Mouse (Mus musculus) CH12.LX (cell line): ENCODE results near the gene Elovl5. TPM values are rescaled to one million over a fixed set of nuclear protein-coding genes. Genes with fewer than 3 reads are reported as not detected.

Experiments used
- DNase-seq: peaks from one replicate; pipeline ENCODE4 v3.0.0-alpha.2; 2013; ENCODE audit errors: extremely low read depth
- H3K27ac ChIP-seq: 2 replicates; pipeline ENCODE4 v1.5.1; 2012; ENCODE audit warnings: low read depth, mild to moderate bottlenecking, control low read depth, moderate library complexity; ENCODE audit not compliant: insufficient read depth
- H3K27me3 ChIP-seq: replicated peaks from 2 replicates; pipeline ENCODE3; 2012; ENCODE audit warnings: inconsistent platforms
- H3K36me3 ChIP-seq, 2 experiments: replicated peaks in 1 of 2; 2 replicates each; pipeline versions ENCODE3 to v1.6.1; 2012; ENCODE audit warnings: inconsistent platforms in 1 of 2, low read length in 1 of 2, mild to moderate bottlenecking in 1 of 2, mixed read lengths in 1 of 2, moderate library complexity in 1 of 2; ENCODE audit not compliant: control insufficient read depth in 1 of 2, insufficient read depth in 1 of 2
- H3K4me1 ChIP-seq, 2 experiments: 2 replicates each; pipeline ENCODE4 v1.6.1; 2012; ENCODE audit warnings: inconsistent platforms in 1 of 2, moderate library complexity in 1 of 2; ENCODE audit not compliant: insufficient read depth in 2 of 2, control insufficient read depth in 1 of 2
- H3K4me2 ChIP-seq: 2 replicates; pipeline ENCODE4 v1.6.1; 2012; ENCODE audit warnings: low read depth, mild to moderate bottlenecking, control low read depth; ENCODE audit not compliant: poor library complexity, insufficient read depth, severe bottlenecking
- H3K4me3 ChIP-seq, 3 experiments: fragments of 150-350 bp in 1 of 3; sonication (generic) in 1 of 3; replicated peaks in 1 of 3; 2 replicates each; pipeline versions ENCODE3 to v1.5.1; 2011 to 2012; ENCODE audit warnings: low read depth in 2 of 3, low read length in 2 of 3, mild to moderate bottlenecking in 2 of 3, moderate library complexity in 2 of 3, control low read depth in 1 of 3, improper control_type of control experiment in 1 of 3, inconsistent platforms in 1 of 3, mixed read lengths in 1 of 3; ENCODE audit not compliant: poor library complexity in 1 of 3
- H3K79me2 ChIP-seq: replicated peaks from 2 replicates; pipeline ENCODE4 v1.6.1; 2012; ENCODE audit warnings: mild to moderate bottlenecking, moderate library complexity; ENCODE audit not compliant: control insufficient read depth, poor library complexity, insufficient read depth, severe bottlenecking; ENCODE audit errors: extremely low read depth
- H3K9ac ChIP-seq: 2 replicates; pipeline ENCODE4 v1.6.1; 2012; ENCODE audit warnings: low read depth, mild to moderate bottlenecking, control low read depth, moderate library complexity; ENCODE audit not compliant: insufficient read depth
- H3K9me3 ChIP-seq: replicated peaks from 2 replicates; pipeline ENCODE3; 2012; ENCODE audit warnings: low read length, inconsistent platforms, mixed read lengths
- CHD1 ChIP-seq: IDR thresholded peaks from 2 replicates; pipeline ENCODE4 v1.6.1; 2012; ENCODE audit warnings: low read depth, low read length, improper control_type of control experiment, inconsistent platforms
- CTCF ChIP-seq, 2 experiments: IDR thresholded peaks in 1 of 2; conservative IDR thresholded peaks in 1 of 2; 2 replicates each; pipeline ENCODE4 v1.5.1; 2011 to 2012; ENCODE audit warnings: low read depth in 2 of 2, low read length in 2 of 2, improper control_type of control experiment in 1 of 2, inconsistent platforms in 1 of 2, mild to moderate bottlenecking in 1 of 2, moderate library complexity in 1 of 2
- E2F4 ChIP-seq: IDR thresholded peaks from 2 replicates; pipeline ENCODE4 v1.6.1; 2011; ENCODE audit warnings: low read depth, low read length, improper control_type of control experiment; ENCODE audit not compliant: insufficient replicate concordance
- ETS1 ChIP-seq: conservative IDR thresholded peaks from 2 replicates; pipeline ENCODE4 v1.6.1; 2012; ENCODE audit warnings: low read depth, mild to moderate bottlenecking, inconsistent platforms, low read length, improper control_type of control experiment, moderate library complexity
- HCFC1 ChIP-seq: IDR thresholded peaks from 2 replicates; pipeline ENCODE4 v1.6.1; 2012; ENCODE audit warnings: low read depth, mild to moderate bottlenecking, inconsistent platforms, low read length, improper control_type of control experiment
- IRF4 ChIP-seq: IDR thresholded peaks from 2 replicates; pipeline ENCODE4 v1.6.1; 2014; ENCODE audit warnings: low read depth, mild to moderate bottlenecking, inconsistent platforms, low read length, improper control_type of control experiment
- JUN ChIP-seq: IDR thresholded peaks from 2 replicates; pipeline ENCODE4 v1.6.1; 2011; ENCODE audit warnings: low read depth, mild to moderate bottlenecking, low read length, improper control_type of control experiment, moderate library complexity; ENCODE audit not compliant: insufficient read depth
- MXI1 ChIP-seq: IDR thresholded peaks from 2 replicates; pipeline ENCODE4 v1.6.1; 2011; ENCODE audit warnings: mild to moderate bottlenecking, low read depth, low read length, improper control_type of control experiment
- PAX5 ChIP-seq: IDR thresholded peaks from 2 replicates; pipeline ENCODE4 v1.6.1; 2012; ENCODE audit warnings: low read length, inconsistent platforms, mixed read lengths
- POLR2A ChIP-seq: IDR thresholded peaks from 2 replicates; pipeline ENCODE4 v1.6.1; 2011; ENCODE audit warnings: low read depth, mild to moderate bottlenecking, improper control_type of control experiment, low read length
- RAD21 ChIP-seq: IDR thresholded peaks from 2 replicates; pipeline ENCODE4 v1.6.1; 2011; ENCODE audit warnings: low read depth, mild to moderate bottlenecking, low read length, improper control_type of control experiment, moderate library complexity
- RCOR1 ChIP-seq: conservative IDR thresholded peaks from 2 replicates; pipeline ENCODE4 v1.6.1; 2012; ENCODE audit warnings: low read depth, mild to moderate bottlenecking, inconsistent platforms, low read length, improper control_type of control experiment
- TCF12 ChIP-seq: IDR thresholded peaks from 2 replicates; pipeline ENCODE4 v1.6.1; 2014; ENCODE audit warnings: low read depth, mild to moderate bottlenecking, inconsistent platforms, low read length, improper control_type of control experiment
- USF2 ChIP-seq: conservative IDR thresholded peaks from 2 replicates; pipeline ENCODE4 v1.6.1; 2011; ENCODE audit warnings: low read depth, low read length, improper control_type of control experiment
- ZC3H11A ChIP-seq: IDR thresholded peaks from 2 replicates; pipeline ENCODE4 v1.6.1; 2012; ENCODE audit warnings: low read depth, mild to moderate bottlenecking, inconsistent platforms, low read length, improper control_type of control experiment
- ZKSCAN1 ChIP-seq: IDR thresholded peaks from 2 replicates; pipeline ENCODE4 v1.6.1; 2012; ENCODE audit warnings: low read depth, inconsistent platforms, low read length, improper control_type of control experiment, borderline replicate concordance
- dilution Hi-C: fragments of 300-500 bp; cut with MboI; formaldehyde crosslinking; loops from 2 replicates; pipeline ENCODE4 v1.14.3; 2020; ENCODE audit warnings: low sequenced_read_pairs; ENCODE audit not compliant: extremely low pct_unique_long_range_greater_than_20kb, extremely low pct_ligation_motif_present
- in situ Hi-C: fragments of 300-500 bp; cut with MboI; formaldehyde crosslinking; loops from 3 replicates; pipeline ENCODE4 v1.14.3; 2019; ENCODE audit warnings: low sequenced_read_pairs, low pct_ligation_motif_present, low pct_unique_long_range_greater_than_20kb, mixed read lengths
- polyA plus RNA-seq: library from polyadenylated mRNA; unstranded; fragments of >175 nt; gene quantifications from 2 replicates; pipeline ENCODE4 v1.2.1, GENCODE M21; 2012; ENCODE audit warnings: low read depth; ENCODE audit not compliant: insufficient read length
- total RNA-seq, 2 experiments: library from RNA; depleted of rRNA; stranded (reverse); fragments of 300-350 nt in 1 of 2; fragments of >200 nt in 1 of 2; gene quantifications; 2 replicates each; pipeline ENCODE4 v1.2.3; 2012 to 2014

Elovl5 gene
- total and polyA plus RNA-seq, 3 experiments, result 44.0 to 122 (median 63.0) TPM

DNA sequence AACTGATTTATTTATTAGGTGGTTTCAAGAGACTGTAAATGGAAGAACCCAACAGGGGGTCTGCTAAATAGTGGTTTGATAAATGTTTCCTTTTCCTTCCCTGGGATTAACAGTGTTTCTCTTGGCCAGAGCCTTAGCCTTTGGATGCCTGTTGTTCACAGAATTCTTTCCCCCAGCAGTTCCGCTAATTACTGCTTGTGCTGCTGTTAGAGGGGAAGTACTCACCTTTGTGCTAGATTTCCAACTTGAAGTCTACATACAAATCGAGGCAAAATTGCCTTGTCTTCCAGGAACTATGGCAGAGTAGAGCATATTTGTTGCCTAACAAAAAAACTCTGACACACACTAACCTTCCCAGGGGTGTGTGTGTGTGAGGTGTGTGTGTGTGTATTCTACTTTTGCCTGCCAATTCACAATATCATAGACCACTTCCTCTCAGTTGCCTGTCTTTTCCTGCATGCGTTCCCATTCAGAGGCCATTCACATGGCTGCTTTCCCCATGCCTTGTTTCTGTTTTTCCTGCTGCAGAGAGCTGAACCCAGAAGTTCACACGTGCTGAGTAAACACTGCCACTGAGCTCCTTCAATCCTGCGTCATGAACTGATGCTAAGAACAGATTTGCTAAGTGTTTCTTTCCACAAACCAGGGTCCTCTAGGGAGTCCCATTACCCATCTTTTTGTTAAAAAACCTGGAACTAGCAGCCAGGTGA, 2.0 kb downstream of the Elovl5 start:
- no peak for DNase-seq
- Histone ChIP-seq H3K9me3 (no peaks in the 10 kb centered on the region), H3K27ac (no peak overlapping the region), H3K4me3 (no peak overlapping the region), H3K27me3 (no peaks in the 10 kb centered on the region), H3K4me2 (no peak overlapping the region), H3K79me2 (peaks cover 31% of the 10 kb centered on the region), H3K36me3 (peaks cover 3 to 42% of the 10 kb centered on the region in 2 experiments), H3K4me1 (peaks cover 22 to 86% of the 10 kb centered on the region in 2 experiments), H3K9ac (no peak overlapping the region)
- in situ Hi-C loops, result no loop called here
- dilution Hi-C loops, result no loop called here
- TF ChIP-seq HCFC1 (no peak), CTCF (conservative IDR thresholded peaks at IDR 0.05 in 1 of 2, IDR thresholded peaks at IDR 0.05 in 1 of 2; ENCODE audit: low read depth in 2 of 2, low read length in 2 of 2) (no peak), POLR2A (no peak)

DNA sequence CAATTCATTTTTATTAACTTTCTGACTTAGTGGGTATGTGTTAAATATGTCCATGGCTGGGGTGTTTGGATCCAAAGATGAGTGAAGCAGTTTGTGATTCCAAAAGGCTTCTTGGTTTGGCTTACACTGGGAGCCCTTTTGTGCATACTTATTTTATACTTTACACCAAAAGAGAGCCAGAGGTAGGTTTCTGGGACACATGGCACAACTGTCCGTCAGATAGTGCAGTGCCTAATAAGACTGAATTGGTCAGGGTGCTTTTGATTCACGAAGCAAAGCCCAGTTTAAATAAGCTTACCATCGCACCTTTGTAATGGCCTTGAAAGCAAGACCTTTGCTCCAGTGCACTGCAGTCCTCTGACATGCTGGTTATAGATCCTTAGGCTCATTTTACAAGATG, 3.3 kb downstream of the Elovl5 start:
- TF ChIP-seq TCF12 (no peak), ETS1 (no peak), POLR2A (no peak), RAD21 (no peak), USF2 (no peak), E2F4 (no peak), IRF4 (no peak), RCOR1 (no peak), PAX5 (no peak), CHD1 (no peak), ZKSCAN1 (no peak), HCFC1 (no peak), ZC3H11A (no peak), JUN (no peak), MXI1 (no peak)
- in situ Hi-C loops, result no loop called here
- Histone ChIP-seq H3K4me1 (peaks cover 22 to 85% of the 10 kb centered on the region in 2 experiments), H3K79me2 (peaks cover 31% of the 10 kb centered on the region), H3K9ac (no peak overlapping the region), H3K4me3 (no peak overlapping the region), H3K27ac (no peak overlapping the region), H3K9me3 (no peaks in the 10 kb centered on the region), H3K4me2 (no peak overlapping the region), H3K36me3 (peaks cover 3 to 50% of the 10 kb centered on the region in 2 experiments), H3K27me3 (no peaks in the 10 kb centered on the region)
- dilution Hi-C loops, result no loop called here
- no peak for DNase-seq
